Mouse (Mus musculus): ENCODE measurements around the gene Cpsf6. TPM values are rescaled to one million over a fixed set of nuclear protein-coding genes. Genes with fewer than 3 reads are reported as not detected.

Gene Cpsf6
- polyA plus RNA-seq, 1 experiment: 21.5 TPM

DNA sequence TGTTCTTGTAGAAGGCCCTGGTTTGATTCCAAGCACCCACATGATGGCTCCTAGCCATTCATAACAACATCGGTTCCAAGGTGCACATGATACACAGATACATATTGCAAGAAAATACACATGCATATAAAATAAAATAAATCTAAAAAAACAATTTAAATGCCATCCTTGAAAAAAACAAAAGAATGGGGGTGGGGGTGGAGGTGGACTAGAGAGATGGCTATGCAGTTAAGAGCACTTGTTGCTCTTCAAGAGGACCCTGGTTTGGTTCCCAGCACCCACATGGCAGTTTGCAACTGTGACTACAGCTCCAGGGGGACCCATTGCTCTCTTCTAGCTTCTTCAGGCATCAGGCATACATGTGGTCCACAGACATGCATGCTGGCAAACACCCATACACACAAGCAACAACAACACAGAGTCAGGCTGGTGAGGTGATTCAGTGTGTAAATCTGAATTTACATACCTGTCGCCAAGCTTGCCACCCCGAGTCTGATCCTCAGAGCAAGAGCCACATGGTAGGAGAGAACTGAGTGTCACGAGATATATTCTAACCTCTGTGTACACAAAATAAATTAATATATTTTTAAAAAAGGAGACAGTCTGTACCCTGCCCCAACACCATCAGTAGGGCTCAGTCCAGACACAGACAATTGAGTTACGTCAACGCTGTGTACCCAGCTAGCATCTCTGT, 35.7 kb upstream of the Cpsf6 start:
- DNase-seq (ENCODE audit: low read depth, low spot score): no peak
- WGBS: 96% methylated on average over 6 of the region's 6 CpGs

DNA sequence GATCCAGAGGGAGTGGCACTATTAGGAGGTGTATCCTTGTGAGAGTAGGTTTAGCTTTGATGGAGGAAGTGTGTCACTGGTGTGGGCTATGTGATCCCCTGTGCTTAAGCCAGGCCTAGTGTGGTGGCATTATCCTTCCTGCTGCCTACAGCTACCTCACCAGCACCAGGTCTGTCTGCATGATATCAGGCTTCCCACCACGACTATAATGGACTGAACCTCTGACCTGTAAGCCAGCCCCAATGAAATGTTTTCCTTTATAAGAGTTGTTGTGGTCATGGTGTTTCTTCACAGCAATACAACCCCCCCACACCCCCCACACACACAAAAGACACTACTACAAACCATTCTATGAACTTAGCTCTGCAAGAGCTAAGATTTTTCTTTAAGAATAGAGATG, 34.9 kb upstream of the Cpsf6 start:
- 77% methylated on average over 1 of the region's 1 CpGs for WGBS
- no peak for DNase-seq (ENCODE audit: low read depth, low spot score)

DNA sequence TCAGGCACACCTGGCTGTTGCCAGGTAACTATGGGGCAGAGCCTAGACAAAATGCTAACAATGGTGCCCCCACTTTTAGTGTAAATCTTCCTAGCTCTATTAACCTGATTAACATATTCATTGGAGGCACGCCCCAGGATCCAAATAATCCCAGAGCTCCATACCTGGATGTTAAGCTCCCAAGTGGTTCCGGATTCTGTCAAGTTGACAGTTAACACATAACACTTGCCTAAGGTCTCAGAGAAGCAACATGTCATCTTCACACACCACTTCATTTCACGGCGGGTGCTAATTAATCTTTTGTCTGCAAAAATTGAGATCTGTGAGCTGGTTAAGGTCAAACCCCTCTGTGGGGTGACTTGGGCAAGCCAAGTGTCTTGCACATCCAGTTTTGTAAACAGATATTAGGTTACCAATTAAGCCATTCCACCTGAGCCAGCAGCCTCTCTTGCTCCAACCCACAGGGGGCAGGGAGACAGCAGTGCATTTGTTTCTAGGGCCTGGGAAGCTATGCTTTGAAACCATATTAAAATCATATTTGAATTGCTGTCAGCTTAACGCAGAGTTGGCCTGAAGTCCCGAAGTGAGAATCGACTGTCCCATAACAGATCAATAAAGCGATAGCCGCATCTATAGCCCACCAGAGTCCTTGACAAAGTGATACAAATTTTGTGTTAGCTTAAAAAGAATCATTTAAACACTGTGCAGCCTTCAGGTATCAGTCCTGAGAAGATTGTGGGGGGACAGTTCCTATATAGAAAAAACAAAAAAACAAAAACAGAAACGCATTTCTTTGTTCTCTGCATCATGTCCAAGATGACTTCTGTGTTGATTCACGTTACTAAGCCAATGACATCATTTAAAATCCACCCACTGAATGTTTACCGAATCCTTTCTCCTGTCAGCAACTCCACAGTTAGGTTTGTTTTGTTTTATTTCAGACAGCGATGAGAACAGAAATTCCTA, 34.0 kb upstream of the Cpsf6 start:
- DNase-seq (ENCODE audit: low read depth, low spot score): no peak
- WGBS: 70% methylated on average over 13 of the region's 13 CpGs

DNA sequence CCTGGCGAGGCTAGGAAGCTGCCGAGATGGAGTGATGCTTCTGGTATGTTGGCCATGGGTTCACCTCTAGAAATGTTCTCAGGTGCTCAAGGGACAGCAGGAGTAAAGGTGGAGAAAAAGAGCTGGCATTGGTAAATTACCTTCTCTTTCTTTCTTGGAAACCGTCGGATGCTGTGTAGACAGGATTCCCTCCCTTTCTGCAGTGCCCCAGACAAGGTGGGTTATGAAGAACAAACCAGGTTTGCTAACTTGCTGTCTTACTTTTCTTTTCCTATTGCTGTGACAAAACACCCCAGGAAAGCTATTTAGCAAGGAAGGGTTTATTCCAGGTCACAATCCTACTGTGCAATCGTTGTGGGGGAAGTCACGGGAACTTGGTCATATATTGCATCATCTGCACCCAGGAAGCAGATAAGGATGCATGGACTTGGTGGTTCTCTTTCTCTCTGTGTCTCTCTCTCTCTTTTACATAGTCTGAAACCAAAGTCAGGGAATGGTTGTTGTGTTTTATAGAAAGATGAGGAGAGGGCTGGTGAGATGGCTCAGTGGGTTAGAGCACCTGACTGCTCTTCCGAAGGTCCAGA, 32.8 kb upstream of the Cpsf6 start:
- no peak for DNase-seq (ENCODE audit: low read depth, low spot score)
- WGBS: 66% methylated on average over 7 of the region's 7 CpGs

DNA sequence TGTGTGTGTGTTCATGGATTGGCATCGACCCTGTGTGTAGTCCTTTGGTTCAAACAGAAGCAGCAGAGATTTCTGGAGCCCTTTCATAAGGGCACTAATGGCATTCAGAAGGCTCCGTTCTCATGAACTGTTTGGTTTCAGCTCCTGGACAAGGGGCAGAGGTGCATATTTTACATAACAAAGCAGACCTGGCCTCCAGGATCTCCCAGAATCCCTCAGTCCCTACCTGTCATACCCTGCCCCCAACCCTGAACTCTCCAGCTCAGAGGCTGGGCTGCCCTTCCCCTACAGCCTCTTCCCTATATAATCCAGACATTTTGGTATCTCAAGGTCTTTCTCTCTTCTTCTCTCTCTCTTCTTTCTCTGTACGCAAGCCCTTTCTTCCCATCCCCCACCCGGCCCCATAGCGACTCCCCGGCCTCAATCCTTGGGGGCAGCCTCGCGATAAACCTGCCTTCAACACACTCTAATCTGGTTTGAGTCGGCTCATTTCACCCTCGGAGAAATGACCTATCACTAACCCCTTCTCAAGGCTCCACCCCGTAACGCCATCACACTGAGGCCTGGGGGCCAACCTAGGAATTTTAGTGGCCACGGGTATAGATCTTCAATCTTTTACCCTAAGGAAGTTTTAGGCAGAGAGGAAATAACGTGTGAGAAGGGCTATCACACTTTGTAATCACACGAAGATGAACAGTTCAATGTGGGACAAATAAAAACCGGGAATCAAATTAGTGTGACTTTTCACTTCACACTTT, 32.1 kb upstream of the Cpsf6 start:
- DNase-seq (ENCODE audit: low read depth, low spot score): no peak
- 49% methylated on average over 16 of the region's 16 CpGs for WGBS

DNA sequence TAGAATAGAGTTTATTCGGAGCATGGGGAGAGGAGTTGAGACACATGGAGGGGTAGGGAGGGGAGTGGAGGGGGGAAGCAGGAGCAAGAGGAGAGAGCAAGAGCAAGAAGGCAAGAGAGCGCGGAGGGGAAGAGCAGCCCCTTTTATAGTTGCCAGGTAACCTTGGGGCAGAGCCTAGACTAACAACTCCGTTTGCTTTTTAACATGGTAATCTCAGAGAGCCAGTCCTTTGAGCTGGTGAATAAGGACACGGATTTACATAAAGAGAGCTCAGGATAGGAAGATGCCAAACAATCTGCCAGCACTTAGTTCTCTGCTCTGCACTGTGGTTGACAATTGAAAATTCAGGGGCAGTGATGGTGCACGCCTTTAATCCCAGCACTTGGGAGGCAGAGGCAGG, 31.3 kb upstream of the Cpsf6 start:
- no peak for DNase-seq (ENCODE audit: low read depth, low spot score)
- WGBS: 72% methylated on average over 6 of the region's 6 CpGs

DNA sequence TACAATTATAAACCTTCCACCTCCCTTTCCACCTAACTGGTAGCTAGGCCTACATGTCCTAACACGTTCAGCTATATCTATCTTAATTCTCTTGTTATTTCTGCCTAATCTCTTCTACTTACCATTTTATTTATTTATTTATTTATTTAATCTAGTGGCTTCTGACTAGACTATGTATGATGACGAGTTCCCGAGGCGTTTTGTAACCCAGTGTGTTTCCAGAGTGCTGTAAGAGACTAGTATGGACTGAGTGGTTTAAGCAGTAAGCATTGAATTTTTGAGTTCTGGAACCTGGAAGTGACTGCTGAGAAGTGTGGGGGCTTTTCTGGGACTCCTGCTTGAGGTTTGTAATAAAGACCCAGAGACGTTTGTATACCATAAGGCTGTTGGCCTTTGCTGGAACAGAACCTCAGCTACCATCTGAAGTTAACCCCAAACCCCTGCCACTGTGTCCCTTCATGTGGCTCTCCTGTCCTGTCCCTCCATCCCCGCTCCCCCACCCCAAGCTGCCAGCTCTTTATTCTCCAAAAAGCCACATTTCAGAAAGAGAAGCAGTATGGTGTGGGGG, 30.8 kb upstream of the Cpsf6 start:
- DNase-seq (ENCODE audit: low read depth, low spot score): no peak
- 87% methylated on average over 6 of the region's 6 CpGs for WGBS

DNA sequence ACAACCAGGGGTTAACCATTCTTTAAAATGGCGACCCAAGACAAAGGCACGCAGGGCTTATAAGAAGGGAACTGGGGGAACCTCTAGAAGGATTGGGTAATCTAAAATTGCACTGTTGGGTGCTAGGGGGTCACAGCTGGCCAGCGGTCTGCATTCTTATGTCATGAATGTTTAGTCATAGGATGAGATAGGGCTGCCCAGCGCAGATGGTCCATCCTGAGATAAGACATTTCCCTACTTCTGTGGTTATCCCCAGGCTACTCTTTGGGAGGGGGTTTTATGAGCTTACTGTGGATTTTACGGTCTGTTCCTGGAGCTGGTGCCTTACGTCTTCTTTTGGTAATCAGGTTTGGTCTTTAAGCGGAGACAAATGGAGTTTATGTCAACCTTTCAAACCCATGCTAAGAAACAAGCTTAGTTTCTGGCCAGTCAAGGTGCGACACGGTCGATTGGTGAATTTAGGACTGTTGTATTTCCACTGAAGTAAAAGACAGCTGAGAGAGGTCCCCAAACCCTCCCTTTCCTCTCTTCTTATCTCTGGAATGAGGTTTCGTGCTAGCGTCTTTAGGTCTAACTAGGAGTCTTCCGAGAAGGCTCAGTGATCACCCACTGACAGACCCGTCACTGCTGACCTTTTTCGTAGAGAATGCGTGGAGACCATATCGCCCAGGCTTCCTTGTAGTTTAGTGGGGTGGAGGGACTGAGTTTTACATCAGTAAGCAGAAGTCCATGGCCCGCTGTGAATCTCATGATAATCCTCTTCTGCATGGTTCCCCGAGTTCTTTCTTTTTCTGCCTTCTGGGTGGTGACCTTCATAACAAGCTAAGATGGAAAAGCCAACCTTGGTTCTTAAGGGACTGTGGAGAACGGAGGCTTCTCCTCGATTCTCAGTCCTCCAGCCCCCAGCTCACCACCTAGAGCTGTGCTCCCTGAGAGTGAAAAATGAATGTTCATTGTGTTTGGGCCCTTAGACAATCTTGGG, 29.8 kb upstream of the Cpsf6 start:
- no peak for DNase-seq (ENCODE audit: low read depth, low spot score)
- 76% methylated on average over 21 of the region's 21 CpGs for WGBS

DNA sequence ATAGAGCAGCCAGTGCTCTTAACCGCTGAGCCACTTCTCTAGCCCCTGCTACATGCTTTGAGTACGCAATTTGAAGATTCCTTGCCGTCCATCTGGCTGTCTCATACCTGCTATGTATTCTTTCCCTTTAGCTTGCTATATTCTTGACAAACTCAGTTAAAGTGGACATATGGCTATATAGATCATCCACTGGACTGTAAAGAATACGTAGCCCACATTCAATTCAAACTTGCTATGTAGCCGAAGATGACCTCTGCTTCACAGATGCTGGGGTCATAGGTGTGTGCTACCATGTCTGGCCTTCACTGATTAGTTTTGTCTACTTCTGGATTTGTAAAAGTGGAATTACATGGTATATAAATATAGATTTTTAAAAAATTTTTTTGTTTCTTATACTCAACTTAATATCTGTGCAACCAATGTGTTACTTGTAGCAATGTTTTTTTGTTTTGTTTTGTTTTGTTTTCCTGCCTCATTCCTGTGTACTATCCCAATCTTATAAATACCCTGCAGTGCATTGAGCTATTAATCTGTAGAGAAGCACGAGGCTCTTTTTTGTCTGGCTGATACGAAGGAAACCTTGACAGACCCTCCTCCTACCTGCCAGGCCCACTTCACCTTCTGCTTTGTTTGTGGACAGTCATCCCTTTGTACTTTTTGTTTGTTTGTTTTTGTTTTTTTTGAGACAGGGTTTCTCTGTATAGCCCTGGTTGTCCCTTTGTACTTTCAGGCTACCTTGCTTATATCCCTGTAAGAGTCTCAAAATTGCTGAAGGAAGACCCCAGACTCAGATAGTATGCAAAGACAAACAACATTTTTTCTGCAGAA, 28.9 kb upstream of the Cpsf6 start:
- DNase-seq (ENCODE audit: low read depth, low spot score): no peak
- WGBS: 85% methylated on average over 7 of the region's 7 CpGs

DNA sequence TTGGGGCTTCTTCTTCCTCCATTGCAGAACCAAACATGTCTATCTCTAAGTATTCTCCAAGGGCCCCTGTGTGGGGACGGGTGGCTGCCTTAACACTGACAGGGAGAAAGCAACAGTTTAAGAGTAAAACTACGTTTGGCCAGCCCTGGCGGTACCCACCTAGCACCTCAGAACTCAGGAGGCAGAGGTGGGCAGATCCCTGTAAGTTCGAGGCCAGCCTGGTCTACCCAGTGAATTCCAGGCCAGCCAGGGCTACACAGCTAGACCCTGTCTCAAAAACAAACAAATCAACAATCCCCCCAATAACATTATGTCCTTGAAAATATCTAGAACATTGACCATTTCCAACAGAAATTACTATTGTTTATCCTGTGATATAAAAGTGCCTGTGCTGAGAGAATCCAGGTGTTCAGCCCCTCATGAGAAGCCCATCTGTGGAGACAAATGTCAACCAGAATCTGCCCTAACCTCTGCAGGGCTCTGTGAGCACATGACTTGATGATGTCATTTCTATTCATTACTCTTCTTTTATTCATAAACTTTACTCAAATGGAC, 28.0 kb upstream of the Cpsf6 start:
- 70% methylated on average over 4 of the region's 4 CpGs for WGBS

DNA sequence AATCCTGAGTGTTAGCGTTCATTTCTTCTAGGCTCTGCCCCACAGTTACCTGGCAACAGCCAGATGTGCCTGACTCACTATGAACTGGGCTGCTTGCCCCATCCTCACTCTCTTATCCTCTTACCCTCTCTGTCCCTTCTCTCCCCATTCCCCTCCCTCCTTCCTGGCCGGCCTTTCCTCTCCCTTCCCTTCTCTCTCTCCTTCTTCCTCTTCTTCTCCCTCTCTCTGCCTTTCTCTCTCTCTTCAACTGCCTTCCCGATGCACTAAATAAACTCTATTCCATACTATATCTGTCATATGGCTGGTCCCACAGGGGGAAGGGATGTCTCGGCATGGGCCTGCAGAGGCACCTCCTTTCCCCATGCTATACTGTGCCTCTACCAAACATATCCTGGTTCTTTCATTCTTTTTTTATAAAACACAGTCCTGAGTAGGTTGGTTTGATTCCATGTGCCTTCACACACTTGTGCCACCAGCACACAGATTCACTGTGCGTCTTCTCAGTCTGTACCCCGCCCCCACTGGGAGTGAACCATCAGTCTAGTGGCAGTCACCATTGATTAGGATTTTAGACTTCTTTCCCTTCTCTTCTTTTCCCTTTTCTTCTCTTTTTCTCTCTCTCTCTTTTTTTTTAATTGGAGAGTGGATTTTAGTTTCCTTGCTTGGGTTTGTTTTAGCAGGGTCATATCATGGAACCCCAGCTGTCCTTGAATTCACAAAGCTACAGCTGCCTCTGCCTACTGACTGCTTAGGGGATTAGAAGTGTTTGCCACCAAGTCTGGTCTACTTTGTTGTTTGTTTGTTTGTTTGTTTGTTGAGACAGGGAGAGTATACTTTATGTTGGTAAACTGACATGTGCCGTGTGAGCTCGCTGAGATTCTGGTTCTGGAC, 27.3 kb upstream of the Cpsf6 start:
- 93% methylated on average over 8 of the region's 8 CpGs for WGBS
- DNase-seq (ENCODE audit: low read depth, low spot score): no peak

More for the DNA sequence above, 28.0 kb upstream of the Cpsf6 start:
- no peak for DNase-seq (ENCODE audit: low read depth, low spot score)

DNA sequence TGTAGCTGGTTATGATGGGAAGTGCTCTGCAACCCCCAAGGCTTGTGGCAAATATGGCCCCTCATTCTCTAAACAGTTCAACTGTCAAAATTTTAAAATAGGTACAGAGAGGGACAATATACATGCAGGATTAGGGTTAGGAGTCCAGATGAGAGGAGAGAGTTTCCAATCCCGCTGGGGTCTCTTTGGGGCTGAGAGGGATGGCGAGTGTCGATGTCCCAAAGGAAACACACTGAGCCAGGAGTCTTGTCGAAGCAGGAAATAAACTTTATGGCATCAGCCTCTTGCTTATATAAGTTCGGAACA, 26.4 kb upstream of the Cpsf6 start:
- DNase-seq (ENCODE audit: low read depth, low spot score): no peak
- WGBS: 71% methylated on average over 5 of the region's 5 CpGs

DNA sequence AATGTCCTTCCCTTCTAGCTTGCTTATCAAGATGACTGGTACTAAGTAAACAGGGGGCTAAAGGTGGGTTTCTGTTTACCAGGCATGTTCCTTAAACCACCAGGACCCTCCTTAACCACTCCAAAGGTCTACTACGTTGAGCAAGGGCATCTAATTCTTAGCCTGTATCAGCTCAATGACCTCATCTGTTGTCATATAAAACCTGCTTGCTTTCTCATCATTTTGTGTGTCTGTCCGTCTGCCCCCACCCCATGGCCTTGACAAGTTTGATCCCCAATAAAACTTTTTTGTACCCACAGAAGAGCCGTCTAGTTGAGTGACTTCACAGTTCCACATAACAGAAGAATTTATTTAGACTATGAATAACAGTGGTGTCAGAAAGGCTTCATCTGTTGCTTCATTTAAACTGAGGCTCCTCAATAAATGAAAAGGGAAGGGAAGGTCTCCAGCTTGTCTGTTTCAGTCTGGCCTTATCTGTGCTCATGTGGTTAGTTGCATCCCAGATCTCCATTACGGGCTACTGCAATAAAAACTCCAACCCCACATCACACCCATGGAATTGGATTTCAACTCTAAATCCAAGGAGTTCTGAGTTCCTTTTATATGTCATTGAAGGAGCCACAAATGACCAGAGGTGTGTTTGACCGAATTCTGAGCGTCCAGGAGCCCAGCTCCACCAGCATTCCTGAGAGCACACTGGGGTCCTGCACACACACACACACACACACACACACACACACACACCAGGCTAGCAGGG, 25.9 kb upstream of the Cpsf6 start:
- DNase-seq (ENCODE audit: low read depth, low spot score): no peak
- WGBS: 51% methylated on average over 6 of the region's 6 CpGs

DNA sequence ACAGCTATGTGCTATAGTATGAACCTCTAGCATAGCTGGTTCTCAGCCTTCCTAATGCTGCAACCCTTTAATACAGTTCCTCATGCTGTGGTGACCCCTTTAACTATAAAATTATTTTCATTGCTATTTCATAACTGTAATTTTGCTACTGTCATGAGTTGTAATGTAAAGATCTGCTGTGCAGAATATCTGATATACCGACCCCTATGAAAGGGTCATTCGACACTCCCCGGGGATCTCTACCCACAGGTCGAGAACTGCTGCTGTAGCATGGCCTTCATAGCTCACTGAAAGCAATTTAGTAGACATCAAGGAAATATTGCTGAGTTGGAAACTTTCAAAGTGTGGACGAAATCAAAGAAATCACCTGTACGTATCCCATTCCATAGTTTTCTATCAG, 24.6 kb upstream of the Cpsf6 start:
- WGBS: 93% methylated on average over 6 of the region's 6 CpGs
- DNase-seq (ENCODE audit: low read depth, low spot score): no peak

DNA sequence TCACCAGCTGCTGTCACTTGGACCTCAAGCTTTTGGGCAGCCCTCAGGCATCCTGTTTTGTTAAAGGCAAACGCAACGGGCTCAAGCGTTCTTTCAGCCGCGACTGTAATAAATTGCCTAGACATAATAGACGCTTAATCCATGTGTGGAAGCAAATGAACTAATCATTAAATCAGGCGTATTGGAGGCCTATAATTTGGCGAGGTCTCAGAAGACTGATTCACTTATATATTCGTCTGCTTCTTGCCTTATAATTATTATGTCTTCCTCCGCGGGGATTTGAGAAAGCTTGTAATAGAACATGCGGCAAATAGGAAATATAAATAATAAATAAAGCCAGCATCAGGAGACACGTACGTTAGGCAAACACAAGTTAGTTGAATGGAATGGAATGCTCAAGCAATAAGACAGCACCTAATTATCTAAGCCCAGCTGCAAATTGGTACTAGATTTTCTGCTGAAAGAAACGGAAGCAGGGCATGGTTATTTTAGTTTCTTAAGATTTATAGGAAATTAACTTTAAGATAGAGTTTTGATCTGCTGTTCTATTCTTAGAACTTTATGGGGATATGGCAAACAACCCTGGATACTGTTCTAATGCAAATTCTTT, 23.6 kb upstream of the Cpsf6 start:
- WGBS: 77% methylated on average over 15 of the region's 15 CpGs
- DNase-seq (ENCODE audit: low read depth, low spot score): no peak

Measured in large intestine, adult 2 months (tissue).